Comparison of ENCODE assay signal across 9 mouse cellular contexts in genomic region chr11:3537711-3538110, GRCm38 (mm10). TPM values are rescaled to one million over a fixed set of nuclear protein-coding genes. Genes with fewer than 3 reads are reported as not detected.
DNase-seq lines count a peak whose midpoint lies in the region; ATAC-seq and TF ChIP-seq lines count a peak whose summit lies in the region.
"Had no signal": no experiment of that assay in that cellular context is flagged by ENCODE, and none has a peak within 500 bp of the region (broad histone marks: within the 10 kb centered on the region; RNA-seq: fewer than 3 reads in every experiment).

No protein-coding gene starts in this region.

- peaks cover 3% of the 10 kb centered on the region; the same call in 1 of the 2 replicates for H3K79me2 ChIP-seq in MEL (ENCODE audit: control insufficient read depth, insufficient read depth, low read length, poor library complexity)

- peak; percentile 30 for DNase-seq in cerebellum, adult 9-11 months
- DNase-seq in cerebellum, postnatal 4 days (ENCODE audit: low spot score in 2 of 2) = no peak
- peak; percentile 24 for DNase-seq in MEL (ENCODE audit: low read depth, low spot score)
- no peak for DNase-seq in midbrain, embryonic 11.5 days (ENCODE audit: low spot score, missing footprints)
- DNase-seq in thymus, postnatal 4 days = no peak
- DNase-seq in urinary bladder, postnatal 14 days (ENCODE audit: low spot score) = no peak
- DNase-seq in gastrocnemius, postnatal 4 days (ENCODE audit: low spot score in 2 of 2) = no peak

- TF ChIP-seq CTCF in MEL (IDR thresholded peaks at IDR 0.05 in 2 of 3, conservative IDR thresholded peaks at IDR 0.05 in 1 of 3; ENCODE audit: control insufficient read depth in 1 of 3, insufficient read depth in 1 of 3, low read depth in 2 of 3, low read length in 3 of 3, poor library complexity in 1 of 3, severe bottlenecking in 1 of 3) = no peak

- H3K27ac ChIP-seq in MEL (ENCODE audit: control insufficient read depth, low read depth, low read length) = no peak overlapping the region
- H3K27ac ChIP-seq in hindbrain, embryonic 13.5 days = no peak overlapping the region
- H3K27ac ChIP-seq in midbrain, embryonic 11.5 days (ENCODE audit: low read depth, low read length) = no peak overlapping the region

- H3K4me1 ChIP-seq in MEL (ENCODE audit: control insufficient read depth in 1 of 2, insufficient read depth in 2 of 2, low read length in 2 of 2) = peaks cover 4 to 30% of the 10 kb centered on the region in 2 experiments
- H3K4me1 ChIP-seq in hindbrain, embryonic 13.5 days (replicated peaks) = peaks cover 27% of the 10 kb centered on the region
- peaks cover 12% of the 10 kb centered on the region for H3K4me1 ChIP-seq in midbrain, embryonic 11.5 days (ENCODE audit: control insufficient read depth, insufficient read depth, low read length)

- WGBS in hindbrain, embryonic 13.5 days = 92% methylated on average over 3 of the region's 3 CpGs
- WGBS in midbrain, embryonic 11.5 days = 94% methylated on average over 3 of the region's 3 CpGs

- no peak for TF ChIP-seq RAD21 in MEL (IDR thresholded peaks at IDR 0.05; ENCODE audit: low read depth, low read length)

- no peak overlapping the region for H3K4me3 ChIP-seq in MEL (ENCODE audit: control insufficient read depth in 1 of 2, insufficient read depth in 1 of 2, low read depth in 2 of 2, low read length in 2 of 2)
- H3K4me3 ChIP-seq in hindbrain, embryonic 13.5 days = peak overlapping the region; percentile 49
- H3K4me3 ChIP-seq in midbrain, embryonic 11.5 days (ENCODE audit: low read depth, low read length) = peak overlapping the region; percentile 4; the same call in 1 of the 2 replicates

- TF ChIP-seq EP300 in MEL (IDR thresholded peaks at IDR 0.05; ENCODE audit: low read depth in 1 of 2, low read length in 2 of 2) = no peak

- TF ChIP-seq POLR2A in MEL (IDR thresholded peaks at IDR 0.05; ENCODE audit: control insufficient read depth in 1 of 2, insufficient read depth in 1 of 2, low read depth in 1 of 2, low read length in 2 of 2, poor library complexity in 1 of 2) = 0 out of 4 replicates have a peak, but pooled peaks of 1 of the 2 experiments have one; percentile 15

- no peaks in the 10 kb centered on the region for H3K9me3 ChIP-seq in MEL (replicated peaks; ENCODE audit: insufficient read depth, low read length)
- H3K9me3 ChIP-seq in hindbrain, embryonic 13.5 days = no peaks in the 10 kb centered on the region
- no peaks in the 10 kb centered on the region for H3K9me3 ChIP-seq in midbrain, embryonic 11.5 days (ENCODE audit: control insufficient read depth, low read length)

- H3K27me3 ChIP-seq in MEL (ENCODE audit: control insufficient read depth in 1 of 2, insufficient read depth in 2 of 2, low read length in 2 of 2) = no peaks in the 10 kb centered on the region
- 0 out of 2 replicates have a peak, but pooled peaks cover 6% of the 10 kb centered on the region for H3K27me3 ChIP-seq in hindbrain, embryonic 13.5 days
- no peaks in the 10 kb centered on the region for H3K27me3 ChIP-seq in midbrain, embryonic 11.5 days (ENCODE audit: control insufficient read depth, insufficient read depth, low read length)

- peaks cover 0 to 10% of the 10 kb centered on the region in 2 experiments; a peak in 2 of 4 replicates for H3K36me3 ChIP-seq in MEL (ENCODE audit: control insufficient read depth in 1 of 2, insufficient read depth in 2 of 2, low read length in 2 of 2)
- H3K36me3 ChIP-seq in hindbrain, embryonic 13.5 days = no peaks in the 10 kb centered on the region
- H3K36me3 ChIP-seq in midbrain, embryonic 11.5 days (ENCODE audit: control insufficient read depth, insufficient read depth, low read length) = no peaks in the 10 kb centered on the region

- ATAC-seq in hindbrain, embryonic 13.5 days (ENCODE audit: low FRiP score) = no peak
- no peak for ATAC-seq in midbrain, embryonic 11.5 days (ENCODE audit: low FRiP score)

- H3K9ac ChIP-seq in MEL (ENCODE audit: control insufficient read depth, low read depth, low read length, poor library complexity, severe bottlenecking) = no peak overlapping the region
- H3K9ac ChIP-seq in hindbrain, embryonic 13.5 days = no peak overlapping the region
- 0 out of 2 replicates have a peak overlapping the region, but pooled peaks have one; percentile 25 for H3K9ac ChIP-seq in midbrain, embryonic 11.5 days (ENCODE audit: low read length)

- H3K4me2 ChIP-seq in hindbrain, embryonic 13.5 days = peak overlapping the region; percentile 65
- peak overlapping the region; percentile 58 for H3K4me2 ChIP-seq in midbrain, embryonic 11.5 days

TF ChIP-seq in MEL, 35 proteins besides CTCF, POLR2A, EP300 and RAD21:
- TF ChIP-seq ETS1 (IDR thresholded peaks at IDR 0.05; ENCODE audit: low read depth, low read length) (no peak), MYC (IDR thresholded peaks at IDR 0.05; ENCODE audit: low read depth, low read length) (no peak), CHD2 (IDR thresholded peaks at IDR 0.05; ENCODE audit: low read length) (no peak), SIN3A (IDR thresholded peaks at IDR 0.05; ENCODE audit: low read length) (no peak), MEF2A (IDR thresholded peaks at IDR 0.05; ENCODE audit: extremely low read depth, insufficient replicate concordance, low read depth, low read length, poor library complexity, severe bottlenecking) (no peak), POLR2AphosphoS5 (IDR thresholded peaks at IDR 0.05; ENCODE audit: borderline replicate concordance, low read depth, low read length) (no peak), E2F4 (IDR thresholded peaks at IDR 0.05; ENCODE audit: borderline replicate concordance, low read depth, low read length) (no peak), ZMIZ1 (IDR thresholded peaks at IDR 0.05; ENCODE audit: low read depth, low read length) (no peak), TCF12 (IDR thresholded peaks at IDR 0.05; ENCODE audit: low read depth, low read length) (no peak), MXI1 (IDR thresholded peaks at IDR 0.05; ENCODE audit: low read depth, low read length) (no peak), TBP (IDR thresholded peaks at IDR 0.05; ENCODE audit: low read depth, low read length) (no peak), NRF1 (IDR thresholded peaks at IDR 0.05; ENCODE audit: insufficient read depth, low read depth, low read length, poor library complexity, severe bottlenecking) (no peak), CHD1 (IDR thresholded peaks at IDR 0.05; ENCODE audit: low read depth, low read length) (no peak), NELFE (IDR thresholded peaks at IDR 0.05; ENCODE audit: low read depth, low read length) (no peak), ZC3H11A (IDR thresholded peaks at IDR 0.05; ENCODE audit: low read depth, low read length) (no peak), UBTF (IDR thresholded peaks at IDR 0.05; ENCODE audit: borderline replicate concordance, insufficient read depth, low read depth, low read length) (no peak), BHLHE40 (IDR thresholded peaks at IDR 0.05; ENCODE audit: borderline replicate concordance, low read depth, low read length) (no peak), RCOR1 (IDR thresholded peaks at IDR 0.05; ENCODE audit: low read depth, low read length) (no peak), MAX (IDR thresholded peaks at IDR 0.05; ENCODE audit: low read length) (no peak), ZNF384 (IDR thresholded peaks at IDR 0.05; ENCODE audit: low read depth, low read length) (no peak)

RNA-seq across cellular contexts. Expression of gene Smtn, which starts 2.7 kb away (rescaled TPM):
- 203 and 204 TPM in 2 replicates for total RNA-seq in MEL (2012; rRNA removed)
- polyA plus RNA-seq in MEL (2012; ENCODE audit: insufficient read depth in 1 of 2, insufficient read length in 2 of 2, low read depth in 1 of 2, low replicate concordance in 2 of 2, missing spikeins in 1 of 2) = 100 to 1,000 TPM in 1 of 2 experiments, not detected in 1; 370 TPM
- polyA plus RNA-seq in hindbrain, embryonic 13.5 days (2015; fragmentation: Nextera tagmentation; extraction: Ambion mirVana) = 16.7 and 17.7 TPM in 2 replicates
- polyA plus RNA-seq in midbrain, embryonic 11.5 days (2014; fragmentation: Nextera tagmentation; extraction: Ambion mirVana) = 26.6 and 27.1 TPM in 2 replicates
- total RNA-seq in gastrocnemius, postnatal 4 days (2021) = 100 to 1,000 TPM; 283 to 313 TPM

RNA-seq across cellular contexts. Expression of gene Selenom, which starts 23.2 kb away (rescaled TPM):
- 28.7 and 29.5 TPM in 2 replicates for total RNA-seq in MEL (2012; rRNA removed)
- polyA plus RNA-seq in MEL (2012; ENCODE audit: insufficient read depth in 1 of 2, insufficient read length in 2 of 2, low read depth in 1 of 2, low replicate concordance in 2 of 2, missing spikeins in 1 of 2) = 10 to 100 TPM in 1 of 2 experiments, not detected in 1; 35.4 TPM
- polyA plus RNA-seq in hindbrain, embryonic 13.5 days (2015; fragmentation: Nextera tagmentation; extraction: Ambion mirVana) = 55.8 and 58.4 TPM in 2 replicates
- 55.9 and 58.9 TPM in 2 replicates for polyA plus RNA-seq in midbrain, embryonic 11.5 days (2014; fragmentation: Nextera tagmentation; extraction: Ambion mirVana)
- total RNA-seq in gastrocnemius, postnatal 4 days (2021) = 10 to 100 TPM; 85.5 to 88.7 TPM

RNA-seq across cellular contexts. Expression of gene Inpp5j, which starts 33.1 kb away (rescaled TPM):
- total RNA-seq in MEL (2012; rRNA removed) = 0.23 TPM in 2 replicates
- polyA plus RNA-seq in MEL (2012; ENCODE audit: insufficient read depth in 1 of 2, insufficient read length in 2 of 2, low read depth in 1 of 2, low replicate concordance in 2 of 2, missing spikeins in 1 of 2) = 1 to 10 TPM in 1 of 2 experiments, not detected in 1; 2.9 TPM
- 3.3 and 4.1 TPM in 2 replicates for polyA plus RNA-seq in hindbrain, embryonic 13.5 days (2015; fragmentation: Nextera tagmentation; extraction: Ambion mirVana)
- 0.07 and 0.16 TPM in 2 replicates for polyA plus RNA-seq in midbrain, embryonic 11.5 days (2014; fragmentation: Nextera tagmentation; extraction: Ambion mirVana)
- total RNA-seq in gastrocnemius, postnatal 4 days (2021) = 1 to 10 TPM in 1 of 2 experiments, under 1 TPM in 1; 0.65 to 1.5 TPM
- total RNA-seq: hematopoietic stem cell, adult 5-6 weeks had no signal

RNA-seq across cellular contexts. Expression of gene Pla2g3, which starts 49.6 kb away (rescaled TPM):
- total RNA-seq in MEL (2012; rRNA removed) = 0.15 and 0.29 TPM in 2 replicates
- polyA plus RNA-seq in MEL (2012; ENCODE audit: insufficient read depth in 1 of 2, insufficient read length in 2 of 2, low read depth in 1 of 2, low replicate concordance in 2 of 2, missing spikeins in 1 of 2) = under 1 TPM in 1 of 2 experiments, not detected in 1; 0.39 TPM
- 0.61 and 0.62 TPM in 2 replicates for polyA plus RNA-seq in hindbrain, embryonic 13.5 days (2015; fragmentation: Nextera tagmentation; extraction: Ambion mirVana)
- polyA plus RNA-seq in midbrain, embryonic 11.5 days (2014; fragmentation: Nextera tagmentation; extraction: Ambion mirVana) = 0.38 and 0.54 TPM in 2 replicates
- total RNA-seq in gastrocnemius, postnatal 4 days (2021) = under 1 TPM in 1 of 2 experiments, not detected in 1; 0.10 TPM
- total RNA-seq: hematopoietic stem cell, adult 5-6 weeks had no signal

Comparison
In these comparisons a context has a peak if more than half of its experiments do, and no peak if none do; other contexts are left out.
1. DNase-seq: peak in cerebellum, adult 9-11 months (single experiment) and MEL (single experiment); none in cerebellum, postnatal 4 days (0 of 2), midbrain, embryonic 11.5 days (single experiment), thymus, postnatal 4 days (single experiment), urinary bladder, postnatal 14 days (single experiment) and gastrocnemius, postnatal 4 days (0 of 2).
2. H3K4me3 ChIP-seq: peak in hindbrain, embryonic 13.5 days (single experiment) and midbrain, embryonic 11.5 days (single experiment); none in MEL (0 of 2).